Mouse (Mus musculus) gastrocnemius, postnatal 36 days (tissue): ENCODE measurements around the gene Zfhx3. TPM values are rescaled to one million over a fixed set of nuclear protein-coding genes. Genes with fewer than 3 reads are reported as not detected.
A peak's percentile ranks its signal among the peaks of the same experiment; 100 is the strongest.

Source experiments
- DNase-seq, 2 experiments: peaks; one replicate each; pipeline ENCODE4 v3.0.0; 2022
- intact Hi-C: fragments of 180-260 bp; cut with DNase I; formaldehyde crosslinking; loops from one replicate; pipeline ENCODE4 v1.15.1; 2025
- total RNA-seq, 2 experiments: library from RNA; stranded (reverse); gene quantifications; 2 replicates each; pipeline ENCODE4 v1.2.3; 2021

The Zfhx3 gene
- total RNA-seq, 2 experiments from 2014 or later: 12.7 to 13.4 TPM

DNA sequence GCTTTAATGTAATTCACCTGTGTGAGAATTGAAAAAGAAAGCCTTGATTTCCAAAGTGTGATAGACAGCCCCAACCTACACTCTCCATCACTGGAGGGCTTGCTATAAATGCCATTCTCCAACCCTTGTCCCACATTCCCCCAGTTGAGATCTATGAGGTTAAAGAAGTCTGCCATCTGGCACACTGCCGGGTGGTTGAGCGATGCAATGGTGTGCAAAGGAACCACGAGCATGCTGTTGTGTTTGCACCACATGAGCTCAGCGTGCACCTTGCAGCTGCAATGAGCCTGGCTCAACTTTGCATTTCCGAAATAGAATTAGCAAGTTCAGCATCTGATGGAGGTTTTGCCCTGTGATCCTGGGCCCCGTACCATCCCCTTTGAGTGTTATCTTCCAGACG lies 575.7 kb downstream of the Zfhx3 start:
- no peak for DNase-seq
- intact Hi-C loops: no loop called here

DNA sequence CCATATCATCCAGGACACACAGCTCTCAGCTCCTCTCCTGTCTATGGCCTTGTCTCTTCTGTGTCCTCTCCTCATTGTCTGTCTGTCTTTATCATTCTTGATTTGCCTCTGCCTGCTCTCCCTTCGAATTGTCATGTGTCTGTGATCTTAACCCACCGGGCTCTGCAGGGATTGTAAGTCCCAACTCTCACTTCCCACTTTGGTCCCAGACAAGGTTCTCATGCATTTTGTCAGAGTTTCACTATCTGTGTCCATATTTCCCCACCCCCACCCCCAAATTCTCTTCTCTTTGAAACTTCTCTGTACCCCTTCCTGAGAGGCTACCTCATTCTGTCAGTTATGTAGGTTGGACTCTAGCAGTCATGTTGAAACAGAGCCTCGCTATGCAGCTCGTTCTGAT lies 579.6 kb downstream of the Zfhx3 start:
- intact Hi-C loops: no loop called here
- no peak for DNase-seq

DNA sequence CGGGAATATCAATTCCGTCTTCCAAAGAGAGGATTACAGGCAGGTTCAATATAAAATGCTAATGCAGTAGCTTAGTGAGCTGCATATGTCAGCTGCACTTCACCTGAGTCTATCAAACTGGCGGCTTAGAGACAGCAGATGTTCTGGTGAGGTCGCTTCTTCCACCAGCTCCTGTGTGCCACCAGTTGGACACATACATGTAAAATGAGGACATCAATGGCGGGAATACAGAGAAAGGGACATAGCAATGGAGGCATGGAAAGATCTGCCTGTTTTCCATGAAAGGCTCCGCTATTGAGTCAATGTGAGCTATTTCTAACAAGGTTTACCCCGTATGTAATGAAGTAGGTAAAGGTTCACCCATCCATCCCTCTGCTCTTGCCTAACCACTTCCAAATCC lies 587.0 kb downstream of the Zfhx3 start:
- DNase-seq: no peak
- intact Hi-C loops: no loop called here

DNA sequence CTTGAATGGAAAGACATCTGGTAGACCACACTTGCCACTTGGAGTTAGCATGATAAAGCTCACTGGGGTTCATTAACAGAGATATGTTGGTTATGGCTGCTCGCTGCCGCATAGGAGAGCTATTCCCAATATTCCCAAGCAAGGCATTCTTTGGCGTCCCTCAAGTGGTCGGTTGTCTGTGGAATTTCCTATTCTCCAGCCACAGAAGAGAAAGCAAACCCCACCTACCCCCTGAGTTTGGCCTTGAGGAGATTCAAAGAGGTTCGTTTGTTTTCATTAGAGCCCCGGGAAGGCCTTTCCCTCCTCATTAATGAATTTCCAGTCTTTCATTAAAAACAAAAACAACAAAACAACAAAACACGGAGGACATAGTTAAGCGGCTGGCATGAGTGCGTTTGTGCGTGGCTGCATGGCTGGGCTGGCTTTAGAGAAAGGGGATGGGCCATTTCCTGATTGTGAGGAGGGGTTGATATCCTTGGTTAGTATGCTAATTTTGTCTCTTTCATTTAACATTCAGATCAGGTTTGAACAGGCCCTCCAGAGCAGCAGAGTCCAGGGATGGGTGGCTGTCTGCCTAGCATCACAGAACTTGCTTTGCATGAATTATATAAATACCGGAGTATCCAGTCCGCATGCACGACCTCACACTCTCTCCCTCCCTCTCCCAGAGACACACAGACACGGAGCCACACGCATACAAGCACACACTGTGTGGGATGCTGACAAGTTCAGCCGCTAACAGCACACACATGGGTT lies 592.9 kb downstream of the Zfhx3 start:
- intact Hi-C loops: no loop called here
- no peak for DNase-seq

DNA sequence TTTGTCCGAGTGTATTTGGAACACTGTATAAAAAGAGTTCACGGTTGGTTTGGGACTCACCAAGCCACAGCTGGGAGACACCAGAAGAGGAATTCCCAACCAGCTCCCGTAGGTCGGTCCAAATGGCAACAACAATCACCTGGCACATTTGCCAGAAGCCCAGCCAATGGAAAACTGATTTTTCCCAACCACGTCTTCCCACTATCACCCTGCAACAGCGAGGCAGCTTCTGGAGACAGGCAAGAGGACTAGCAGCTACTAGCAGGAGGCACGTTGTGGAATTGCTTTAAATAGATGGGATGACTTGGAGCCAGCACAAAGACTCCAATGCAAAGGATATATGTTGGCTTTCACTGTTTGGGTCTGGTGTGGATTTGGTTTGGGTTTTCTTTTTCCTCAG lies 593.7 kb downstream of the Zfhx3 start:
- intact Hi-C loops: no loop called here
- no peak for DNase-seq

DNA sequence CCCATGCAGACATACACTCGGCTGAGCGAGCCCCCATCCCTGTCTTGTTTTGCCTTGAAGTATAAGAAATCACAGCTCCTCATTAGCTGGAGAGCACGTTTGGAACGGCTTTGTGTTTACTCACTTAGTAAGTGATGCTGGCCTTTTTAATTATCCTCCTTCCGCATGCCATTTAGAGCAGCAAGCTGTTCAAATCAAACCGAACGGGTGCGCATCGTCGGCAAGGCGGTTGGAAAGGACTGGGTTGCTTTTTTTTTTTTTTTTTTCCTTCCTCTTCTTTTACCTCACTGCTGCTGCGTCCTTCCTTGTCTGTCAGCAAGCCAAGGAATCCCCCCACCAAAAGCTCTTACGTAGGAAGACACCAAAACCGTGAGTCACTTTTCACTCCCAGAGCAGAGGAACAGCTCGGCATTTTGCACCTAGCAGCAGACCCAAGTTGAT lies 594.5 kb downstream of the Zfhx3 start:
- DNase-seq: no peak
- intact Hi-C loops: no loop called here

DNA sequence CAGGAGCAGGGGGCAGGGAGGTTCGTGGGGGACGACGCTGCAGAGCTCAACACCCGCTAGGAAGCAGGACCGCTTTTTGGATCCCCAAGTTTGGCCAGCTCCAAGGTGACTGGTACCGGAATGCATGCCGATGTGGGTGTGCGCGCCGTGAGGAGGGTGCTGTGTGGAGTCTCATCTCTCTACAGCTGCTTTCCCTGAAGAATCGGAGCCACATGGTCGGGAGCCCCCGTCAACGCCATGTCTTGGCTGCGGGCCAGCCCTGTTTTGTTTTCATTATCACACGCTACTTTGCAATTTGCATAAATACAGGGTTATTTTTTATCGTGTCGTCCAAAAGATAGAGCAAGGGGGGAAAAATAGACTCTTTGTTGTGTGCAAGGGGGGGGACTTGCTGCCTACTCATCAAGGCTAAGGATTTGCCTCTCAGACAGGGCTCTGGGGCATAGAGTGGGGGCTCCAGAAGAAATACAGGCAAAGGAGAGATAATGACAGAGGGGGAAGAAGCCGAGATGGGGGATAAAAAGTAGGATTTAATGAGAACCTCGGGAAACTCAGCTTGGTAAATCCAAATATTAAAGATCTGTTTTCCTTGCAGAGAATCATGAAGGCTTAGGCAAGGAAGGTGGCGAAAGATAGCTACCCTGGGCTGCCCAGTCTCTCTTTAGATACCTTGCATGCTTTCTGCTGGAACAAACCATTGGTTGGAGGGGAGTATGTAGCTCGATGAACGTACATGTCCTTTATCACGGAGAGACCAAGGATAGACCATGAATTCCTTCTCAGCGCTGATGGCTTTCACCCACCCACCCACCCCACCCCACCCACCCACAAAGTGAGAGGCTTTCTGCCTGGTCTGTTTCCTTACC lies 595.5 kb downstream of the Zfhx3 start:
- intact Hi-C loops: no loop called here
- no peak for DNase-seq

DNA sequence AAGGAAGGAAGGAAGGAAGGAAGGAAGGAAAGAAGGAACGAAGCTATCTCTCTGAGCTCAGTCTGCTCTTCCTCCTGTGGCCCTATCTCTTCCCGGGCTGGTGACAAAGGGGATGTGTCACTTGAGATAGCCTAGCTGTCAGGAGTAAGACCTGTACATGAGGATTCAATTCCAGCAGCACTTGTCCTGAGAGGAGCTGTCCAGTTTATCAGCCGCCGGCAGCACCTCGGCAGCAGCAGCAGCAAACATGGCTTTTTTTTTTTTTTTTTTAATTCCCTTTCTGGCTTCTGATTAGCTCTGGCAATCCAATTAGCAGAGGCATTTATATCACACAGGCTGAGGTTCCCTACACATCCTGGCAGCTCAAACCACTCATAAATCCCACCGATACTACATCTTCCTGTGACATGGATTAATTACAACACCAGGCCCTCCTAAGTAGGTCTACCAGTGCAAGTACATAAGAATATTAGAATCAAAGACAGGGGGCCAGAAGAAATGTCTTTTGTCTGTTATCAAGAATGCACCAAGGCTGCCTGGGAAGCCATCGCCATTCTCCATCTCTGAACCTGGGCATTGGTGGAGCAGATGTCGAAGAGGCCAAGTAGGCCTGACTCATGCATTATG lies 596.6 kb downstream of the Zfhx3 start:
- no peak for DNase-seq
- intact Hi-C loops: no loop called here

DNA sequence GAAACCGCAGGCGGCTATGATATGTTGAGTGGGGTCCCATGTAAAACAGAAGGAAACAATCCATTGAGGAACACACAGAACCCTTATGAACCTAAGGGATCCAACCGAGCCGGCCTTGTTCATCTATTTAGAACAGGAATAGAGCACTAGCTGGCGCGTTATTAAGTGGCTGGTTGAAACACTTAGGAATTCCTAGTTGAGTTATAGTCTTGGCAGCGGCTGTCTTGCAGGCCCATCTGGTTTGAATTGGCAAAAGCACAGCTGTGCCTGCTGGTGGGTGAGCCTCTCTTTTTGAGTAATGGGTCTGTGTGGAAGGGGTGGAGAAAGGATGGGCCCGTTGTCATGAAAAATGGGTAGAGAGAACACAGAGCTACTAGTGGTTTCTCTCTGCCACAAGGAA lies 610.1 kb downstream of the Zfhx3 start:
- DNase-seq: no peak
- intact Hi-C loops: no loop called here

DNA sequence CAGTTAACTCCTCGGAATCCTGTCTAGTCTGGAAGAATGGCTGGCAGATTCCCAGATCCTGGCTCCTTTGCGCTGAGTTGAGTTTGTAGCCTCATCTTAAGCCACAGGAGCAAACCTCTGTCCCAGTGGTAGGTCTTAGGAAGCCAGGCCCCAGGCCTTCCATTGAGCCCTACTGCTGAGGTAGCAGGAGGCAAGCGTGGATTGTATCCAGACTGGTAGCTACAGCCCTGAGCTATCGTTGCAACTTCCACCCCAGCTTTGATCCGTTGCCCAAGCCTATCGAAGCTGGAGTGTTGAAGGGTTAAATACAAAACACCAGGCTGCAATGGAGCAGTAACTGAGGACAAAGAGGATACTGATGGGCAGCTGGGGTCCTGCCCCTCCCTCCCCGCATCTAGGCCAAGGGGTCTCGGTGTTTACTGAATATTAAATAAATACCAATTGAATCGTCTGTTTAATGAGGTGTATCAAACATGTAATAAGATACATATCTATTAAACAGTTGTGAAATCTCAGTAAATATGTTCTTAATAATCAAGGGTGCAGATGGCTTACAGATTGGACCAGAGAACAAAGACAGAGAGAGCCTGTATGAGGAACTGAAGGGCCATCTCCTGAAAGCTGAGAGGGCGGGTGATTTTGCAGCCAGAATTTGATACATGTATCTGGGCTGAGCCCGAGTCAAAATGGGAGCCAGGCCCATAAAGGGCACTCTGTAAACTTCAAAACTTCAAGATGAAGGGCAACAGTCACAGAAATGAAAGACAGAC lies 611.5 kb downstream of the Zfhx3 start:
- intact Hi-C loops: no loop called here

DNA sequence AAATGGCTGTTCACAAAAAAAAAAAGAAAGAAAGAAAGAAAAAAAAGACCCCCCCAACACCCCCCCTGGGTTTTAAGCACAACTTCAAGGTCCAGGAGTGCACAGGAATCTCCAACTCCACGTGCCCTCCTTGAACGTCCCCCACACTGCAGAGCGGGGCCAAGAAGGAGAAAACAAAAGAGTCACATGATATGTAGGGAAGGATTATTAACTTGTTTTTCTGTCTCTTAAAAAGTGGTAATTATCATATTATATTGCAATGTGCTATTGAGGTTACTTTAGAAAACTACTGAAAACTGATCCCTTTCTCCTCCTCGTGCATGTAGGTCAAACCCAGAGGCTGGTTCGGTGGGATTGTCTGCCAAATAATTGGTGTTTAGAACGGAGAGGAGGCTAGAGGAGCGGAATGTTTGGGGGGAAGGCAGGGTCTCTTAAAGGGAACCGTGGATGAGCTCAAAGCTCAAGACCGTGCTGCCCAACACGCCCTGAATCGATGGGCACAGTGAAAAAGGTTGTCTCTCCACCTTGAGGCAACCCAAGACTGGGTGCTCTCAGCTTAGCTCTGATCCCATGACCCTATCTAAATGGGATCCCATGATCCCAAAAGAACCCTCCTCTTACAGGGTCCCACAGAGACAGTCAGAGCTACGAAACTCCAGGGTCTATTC lies 612.3 kb downstream of the Zfhx3 start:
- no peak for DNase-seq
- intact Hi-C loops: no loop called here

More for the DNA sequence above, 611.5 kb downstream of the Zfhx3 start:
- DNase-seq: no peak

DNA sequence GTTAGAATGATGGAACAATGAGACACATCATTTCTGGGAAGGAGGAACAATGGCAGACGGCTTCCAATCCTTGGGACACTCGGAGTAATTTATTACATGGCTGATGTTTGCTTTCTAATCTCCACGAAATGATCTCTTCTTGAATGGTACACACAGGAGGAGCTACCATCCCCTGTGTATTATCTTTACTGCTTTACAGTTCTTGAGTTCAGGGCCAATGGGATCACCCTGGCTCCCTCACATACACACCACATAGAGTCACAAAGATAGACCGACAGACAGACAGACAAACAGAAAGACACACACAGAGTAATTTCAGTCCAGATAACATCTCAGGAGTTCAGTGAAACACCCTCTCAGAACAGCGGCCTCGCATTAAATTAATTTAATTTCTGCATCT lies 621.0 kb downstream of the Zfhx3 start:
- intact Hi-C loops: no loop called here
- no peak for DNase-seq

DNA sequence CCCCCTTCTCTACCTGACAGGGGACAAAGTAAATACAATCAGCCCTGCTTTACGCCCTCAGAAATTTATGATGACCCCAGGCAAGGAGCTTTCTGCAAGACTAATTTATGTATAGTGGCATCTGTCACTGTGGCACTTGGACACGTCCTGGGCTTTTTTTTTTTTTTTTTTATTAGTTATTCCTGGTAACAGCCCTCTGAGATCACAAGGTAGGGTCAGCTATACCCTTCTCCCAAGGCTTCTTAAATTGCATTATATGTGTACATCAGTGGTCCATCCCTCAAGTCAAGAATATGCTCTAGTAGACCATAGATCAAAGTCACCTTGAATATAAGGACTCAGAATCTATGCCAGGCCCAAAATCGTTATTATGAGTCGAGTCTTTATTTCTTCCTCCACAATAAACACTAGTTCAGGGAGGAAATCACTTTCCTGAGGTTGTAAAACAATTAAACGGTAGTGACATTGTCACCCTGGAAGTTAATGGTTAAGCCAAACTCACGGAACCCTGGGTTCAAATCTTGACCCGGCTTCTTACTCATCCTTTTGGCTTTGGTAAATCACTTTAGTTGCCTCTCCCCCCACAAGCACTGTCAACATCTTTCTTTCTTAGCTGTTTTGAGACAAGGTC lies 621.6 kb downstream of the Zfhx3 start:
- DNase-seq: no peak
- intact Hi-C loops: no loop called here

DNA sequence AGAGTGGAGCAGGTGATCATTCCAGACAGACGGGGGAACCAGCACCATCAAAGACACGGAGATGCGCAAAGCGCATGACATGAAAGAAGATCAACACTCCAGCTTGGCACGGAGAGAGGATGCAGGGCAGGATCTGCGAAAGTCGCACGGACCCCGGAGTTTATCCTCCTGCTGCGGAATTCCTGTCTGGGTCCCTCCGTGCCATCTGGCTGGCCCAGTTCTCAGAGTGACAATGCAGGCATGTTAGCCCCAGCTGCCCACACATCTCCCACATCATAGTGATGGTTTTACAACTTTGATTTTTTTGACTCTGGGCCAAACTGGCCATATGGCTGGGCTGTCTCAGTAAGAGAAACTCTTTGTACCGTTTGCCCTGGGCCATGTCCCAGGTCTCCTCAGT lies 623.6 kb downstream of the Zfhx3 start:
- no peak for DNase-seq
- intact Hi-C loops: no loop called here

DNA sequence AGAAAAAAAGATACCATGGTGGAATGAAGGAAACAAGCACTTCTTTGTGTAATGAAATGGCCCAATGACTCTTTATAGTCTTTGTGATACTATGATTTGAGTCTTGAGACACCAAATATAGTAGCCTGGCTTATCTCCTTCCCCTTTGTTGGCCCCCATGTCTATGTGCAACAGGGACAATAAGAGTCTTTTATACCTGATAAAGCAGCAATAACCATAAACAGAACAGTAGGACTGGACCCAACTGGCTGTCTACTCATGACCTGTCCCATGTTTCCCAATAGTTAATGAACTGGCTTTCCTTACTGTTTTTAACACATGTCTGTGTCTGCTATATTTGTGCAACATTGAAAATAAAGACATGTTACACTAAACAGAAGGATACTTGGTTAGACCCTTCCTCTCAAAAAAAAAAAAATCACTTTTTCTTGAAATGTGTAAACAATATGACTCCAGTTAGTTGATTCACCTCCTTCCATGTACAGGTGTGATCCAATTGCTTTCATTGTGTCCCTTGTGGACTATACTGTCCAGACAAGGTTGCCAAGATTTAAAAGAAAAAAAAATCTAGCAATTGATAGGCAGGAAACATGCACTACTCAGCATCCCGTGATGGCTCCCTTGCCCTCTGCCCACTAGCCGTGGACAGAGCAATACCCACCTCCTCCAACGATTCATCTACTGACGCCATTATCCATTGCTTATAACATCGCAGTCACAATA lies 631.0 kb downstream of the Zfhx3 start:
- no peak for DNase-seq
- intact Hi-C loops: loop anchor here (5.0 kb wide), 1 partner anchor 614 kb away; no protein-coding TSS in a partner anchor

DNA sequence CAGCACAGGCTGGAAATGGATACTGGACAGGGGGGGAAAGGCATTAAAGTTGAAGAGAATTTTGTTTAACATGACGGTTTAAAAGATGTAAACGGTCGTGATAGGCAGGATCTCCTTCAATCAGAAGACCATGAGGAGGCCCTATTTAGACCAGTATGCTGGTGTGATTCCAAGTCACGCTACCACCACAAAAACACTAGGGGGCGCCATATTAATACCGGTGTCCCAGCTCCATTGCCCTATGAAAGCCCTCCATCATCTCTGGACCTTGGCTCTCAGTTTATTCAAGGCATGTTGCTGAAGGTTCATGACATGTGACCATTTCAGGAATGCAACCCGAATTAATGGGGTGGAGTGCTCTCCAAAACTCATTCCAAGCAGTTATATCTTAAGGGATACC lies 631.7 kb downstream of the Zfhx3 start:
- peak in 1 of 2 experiments; percentile 41 for DNase-seq
- intact Hi-C loops: loop anchor here (5.0 kb wide), 1 partner anchor 613 kb away; no protein-coding TSS in a partner anchor

DNA sequence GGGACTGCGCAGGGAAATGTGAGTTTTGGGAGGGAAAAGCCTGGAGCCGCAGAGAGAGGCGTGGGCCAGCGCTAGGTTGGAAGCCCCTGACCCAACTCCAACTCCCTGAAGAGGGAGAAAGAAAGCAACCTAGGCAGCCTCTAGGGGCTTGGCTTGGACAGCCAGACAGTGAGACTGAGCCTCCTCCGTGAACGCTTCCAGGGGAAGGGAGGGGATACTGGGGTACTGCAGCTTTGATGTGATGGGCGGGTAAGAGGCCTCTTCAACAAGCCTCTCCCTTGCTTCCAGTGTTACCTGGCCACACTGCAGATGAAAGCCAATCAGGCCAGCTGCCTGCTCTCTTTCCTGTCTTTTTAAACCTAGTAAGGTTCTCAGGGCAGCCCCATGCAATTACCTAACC lies 635.1 kb downstream of the Zfhx3 start:
- intact Hi-C loops: loop anchor here (5.0 kb wide), 1 partner anchor 335 kb away; no protein-coding TSS in a partner anchor

DNA sequence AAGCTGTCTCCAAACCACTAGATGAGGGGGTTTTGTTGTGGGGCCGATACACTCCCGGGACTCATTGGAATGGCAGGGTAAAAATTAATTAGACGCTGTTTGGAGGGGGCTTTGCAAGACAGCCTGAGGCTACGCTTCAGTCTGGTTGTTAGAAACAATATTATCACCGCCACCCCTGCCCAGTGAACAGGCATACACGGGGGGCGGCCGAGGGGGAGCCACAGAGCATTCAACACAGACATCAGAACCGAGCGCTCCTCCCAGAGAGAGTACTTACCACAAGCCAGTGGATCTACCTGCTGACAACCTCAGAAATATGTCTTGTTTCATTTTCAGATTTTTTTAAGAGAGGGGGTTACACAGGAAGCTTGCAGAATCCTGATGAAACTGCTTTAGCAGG lies 635.9 kb downstream of the Zfhx3 start:
- no peak for DNase-seq
- intact Hi-C loops: loop anchor here (5.0 kb wide), 1 partner anchor 334 kb away; no protein-coding TSS in a partner anchor

More for the DNA sequence above, 635.1 kb downstream of the Zfhx3 start:
- no peak for DNase-seq

DNA sequence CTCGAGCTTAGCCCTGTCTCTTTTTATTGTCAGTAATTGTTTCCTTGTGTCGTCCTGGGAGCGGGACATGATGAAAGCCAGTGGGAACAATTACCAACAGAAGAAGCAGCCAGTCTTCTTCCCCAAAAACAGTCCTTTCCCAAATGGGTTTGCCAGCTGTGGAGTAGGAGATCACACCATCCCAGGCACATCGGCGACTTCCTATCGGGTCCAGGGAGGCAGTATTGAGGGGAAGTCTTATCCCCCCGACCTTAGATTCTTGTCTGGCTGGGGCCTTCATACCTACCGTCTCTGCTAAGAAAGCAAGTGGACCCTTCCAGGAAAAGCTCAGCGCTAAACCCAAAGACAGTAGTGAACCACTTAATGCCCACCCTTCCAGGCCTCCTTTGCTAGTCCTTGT lies 637.4 kb downstream of the Zfhx3 start:
- intact Hi-C loops: loop anchor here (5.0 kb wide), 1 partner anchor 332 kb away; no protein-coding TSS in a partner anchor
- DNase-seq: no peak
